ENCODE assay signal across 9 mouse cellular contexts in genomic region chr4:10150501-10150900, GRCm38 (mm10).
DNase-seq lines count a peak whose midpoint lies in the region; ATAC-seq lines count a peak whose summit lies in the region.
"Had no signal": no experiment of that assay in that cellular context is flagged by ENCODE, and none has a peak within 500 bp of the region (broad histone marks: within the 10 kb centered on the region; RNA-seq: fewer than 3 reads in every experiment).

No protein-coding gene starts in this region.

- no peaks in the 10 kb centered on the region for H3K36me3 ChIP-seq in hindbrain, embryonic 14.5 days (replicated peaks; ENCODE audit: control insufficient read depth, insufficient read depth)
- H3K36me3 ChIP-seq in hindbrain, embryonic 13.5 days: no peaks in the 10 kb centered on the region
- H3K36me3 ChIP-seq: limb, embryonic 13.5 days had no signal

- H3K4me1 ChIP-seq in hindbrain, embryonic 14.5 days (replicated peaks; ENCODE audit: control insufficient read depth, insufficient read depth, low read length): no peaks in the 10 kb centered on the region
- no peaks in the 10 kb centered on the region for H3K4me1 ChIP-seq in hindbrain, embryonic 13.5 days (replicated peaks)
- H3K4me1 ChIP-seq: limb, embryonic 13.5 days had no signal

- H3K27me3 ChIP-seq in hindbrain, embryonic 14.5 days (ENCODE audit: control insufficient read depth, insufficient read depth, low read length): no peaks in the 10 kb centered on the region
- no peaks in the 10 kb centered on the region for H3K27me3 ChIP-seq in hindbrain, embryonic 13.5 days

- H3K4me3 ChIP-seq in hindbrain, embryonic 14.5 days (replicated peaks; ENCODE audit: low read length): no peak overlapping the region
- no peak overlapping the region for H3K4me3 ChIP-seq in hindbrain, embryonic 13.5 days
- H3K4me3 ChIP-seq: limb, embryonic 13.5 days had no signal

- no peak overlapping the region for H3K27ac ChIP-seq in hindbrain, embryonic 14.5 days
- no peak overlapping the region for H3K27ac ChIP-seq in hindbrain, embryonic 13.5 days
- H3K27ac ChIP-seq: limb, embryonic 13.5 days had no signal

- H3K4me2 ChIP-seq in hindbrain, embryonic 14.5 days (replicated peaks): no peak overlapping the region
- no peak overlapping the region for H3K4me2 ChIP-seq in hindbrain, embryonic 13.5 days
- H3K4me2 ChIP-seq: limb, embryonic 13.5 days had no signal

- no peak overlapping the region for H3K9ac ChIP-seq in hindbrain, embryonic 14.5 days
- no peak overlapping the region for H3K9ac ChIP-seq in hindbrain, embryonic 13.5 days
- H3K9ac ChIP-seq: limb, embryonic 13.5 days had no signal

- no peaks in the 10 kb centered on the region for H3K9me3 ChIP-seq in hindbrain, embryonic 14.5 days (ENCODE audit: control insufficient read depth, low read length)
- H3K9me3 ChIP-seq in hindbrain, embryonic 13.5 days: no peaks in the 10 kb centered on the region
- H3K9me3 ChIP-seq: limb, embryonic 13.5 days had no signal

- no peak for ATAC-seq in hindbrain, embryonic 14.5 days (ENCODE audit: low FRiP score)
- ATAC-seq in hindbrain, embryonic 13.5 days (ENCODE audit: low FRiP score): no peak
- ATAC-seq in monocyte, adult 5-6 weeks (replicated peaks; ENCODE audit: insufficient number of reproducible peaks, low FRiP score, low TSS enrichment, poor library complexity, severe bottlenecking): no peak

- peak; percentile 51 for DNase-seq in hindbrain, embryonic 14.5 days (ENCODE audit: low spot score)
- DNase-seq in urinary bladder, postnatal 25 days (ENCODE audit: low spot score): peak; percentile 33
- DNase-seq in urinary bladder, postnatal 4 days (ENCODE audit: low spot score in 2 of 2): no peak
- peak; percentile 81 to 86 for DNase-seq in cerebellum, postnatal 10 days
- peak; percentile 27 for DNase-seq in kidney, postnatal 14 days
- DNase-seq in right cerebral cortex, postnatal 14 days: peak; percentile 16

- 18% methylated on average over 2 of the region's 2 CpGs for WGBS in hindbrain, embryonic 14.5 days
- 19% methylated on average over 2 of the region's 2 CpGs for WGBS in hindbrain, embryonic 13.5 days

Comparison
In these comparisons a context has a peak if more than half of its experiments do, and no peak if none do; other contexts are left out.
1. DNase-seq: peak in hindbrain, embryonic 14.5 days (single experiment), urinary bladder, postnatal 25 days (single experiment), cerebellum, postnatal 10 days (2 of 2), kidney, postnatal 14 days (single experiment) and right cerebral cortex, postnatal 14 days (single experiment); none in urinary bladder, postnatal 4 days (0 of 2).